Mouse (Mus musculus) R1 (cell line): ENCODE data around the gene Clca2.
"Not testable (repeated sequence)": the region's sequence is repeated elsewhere in the genome, so short reads cannot be mapped to it uniquely, and the experiment has no call there.

Experiments used
- DNase-seq: peaks from one replicate; pipeline ENCODE4 v3.0.0-alpha.2; 2018; ENCODE audit warnings: low read depth, low spot score

Clca2 gene

GRCm38 (mm10) chr3:145087857-145088598 lies 11.2 kb downstream of the Clca2 start:
- DNase-seq: no peak

GRCm38 (mm10) chr3:145086180-145086579 lies 13.1 kb downstream of the Clca2 start:
- DNase-seq: no peak

GRCm38 (mm10) chr3:145083081-145083480 lies 16.2 kb downstream of the Clca2 start:
- DNase-seq: no peak

- DNase-seq: no peak
These were observed 18.3 kb downstream of the Clca2 start for GRCm38 (mm10) chr3:145080904-145081303.

- no peak for DNase-seq
These were observed 20.8 kb downstream of the Clca2 start for GRCm38 (mm10) chr3:145078405-145078804.

GRCm38 (mm10) chr3:145072339-145072738 lies 26.9 kb downstream of the Clca2 start:
- no peak for DNase-seq

GRCm38 (mm10) chr3:145068964-145069363 lies 30.3 kb downstream of the Clca2 start:
- no peak for DNase-seq

GRCm38 (mm10) chr3:145055138-145055537 lies 44.1 kb downstream of the Clca2 start:
- DNase-seq: not testable (repeated sequence)

- no peak for DNase-seq
These were observed 49.4 kb downstream of the Clca2 start for GRCm38 (mm10) chr3:145049820-145050219.

- no peak for DNase-seq
These were observed 60.4 kb downstream of the Clca2 start for GRCm38 (mm10) chr3:145038813-145039212.

- no peak for DNase-seq
These were observed 66.6 kb downstream of the Clca2 start, which contains the start of gene Clca1 for GRCm38 (mm10) chr3:145032676-145033075. Gene Clca1, minus strand, starts transcription at chr3:145032776.

- no peak for DNase-seq
These were observed 71.2 kb downstream of the Clca2 start for GRCm38 (mm10) chr3:145028036-145028435.

- peak; percentile 71 for DNase-seq
These were observed 72.5 kb downstream of the Clca2 start for GRCm38 (mm10) chr3:145026750-145027149.
